Mouse (Mus musculus) gastrocnemius, adult 2 months (tissue): Measurements from ENCODE around the gene Tph2. TPM values are rescaled to one million over a fixed set of nuclear protein-coding genes. Genes with fewer than 3 reads are reported as not detected.

ENCODE experiments used
- DNase-seq: peaks from one replicate; pipeline ENCODE4 v3.0.0; 2022
- H3K27ac ChIP-seq: fragments of 200-600 bp; 2 replicates; pipeline ENCODE4 v1.8.1; 2022; ENCODE audit warnings: mild to moderate bottlenecking
- H3K4me3 ChIP-seq: fragments of 200-600 bp; 2 replicates; pipeline ENCODE4 v1.8.1; 2022; ENCODE audit warnings: mild to moderate bottlenecking, moderate library complexity
- CTCF ChIP-seq: fragments of 200-600 bp; IDR thresholded peaks from 2 replicates; pipeline ENCODE4 v1.8.1; 2022; ENCODE audit warnings: antibody characterized with exemption, mild to moderate bottlenecking, moderate library complexity
- intact Hi-C: fragments of 180-260 bp; cut with DNase I; formaldehyde crosslinking; loops from one replicate; pipeline ENCODE4 v1.15.1; 2025
- total RNA-seq, 2 experiments: library from RNA; stranded (reverse); gene quantifications; 2 replicates each; pipeline ENCODE4 v1.2.3; 2021

Tph2 gene
- total RNA-seq, 2 experiments from 2014 or later, result not detected

GRCm38 (mm10) chr10:115107666-115108540, 76.9 kb downstream of the Tph2 start:
- no peak for TF ChIP-seq CTCF
- DNase-seq, result no peak
- intact Hi-C loops, result no loop called here
- Histone ChIP-seq H3K27ac (no peak overlapping the region), H3K4me3 (no peak overlapping the region)

GRCm38 (mm10) chr10:115104175-115104574, 80.6 kb downstream of the Tph2 start:
- DNase-seq, result peak; percentile 38
- Histone ChIP-seq H3K4me3 (no peak overlapping the region), H3K27ac (no peak overlapping the region)
- intact Hi-C loops, result no loop called here
- TF ChIP-seq CTCF, result no peak

GRCm38 (mm10) chr10:115099890-115100580, 84.8 kb downstream of the Tph2 start:
- Histone ChIP-seq H3K27ac (no peak overlapping the region), H3K4me3 (no peak overlapping the region)
- peak; percentile 69 for DNase-seq
- no peak for TF ChIP-seq CTCF
- intact Hi-C loops, result loop anchor here (5.0 kb wide), 1 partner anchor 643 kb away; no protein-coding TSS in a partner anchor

- intact Hi-C loops, result loop anchor here (5.0 kb wide), 1 partner anchor 640 kb away; no protein-coding TSS in a partner anchor
These were observed 87.7 kb downstream of the Tph2 start for GRCm38 (mm10) chr10:115097163-115097562.

GRCm38 (mm10) chr10:115096191-115096590, 88.6 kb downstream of the Tph2 start:
- DNase-seq, result no peak
- H3K27ac ChIP-seq, result no peak overlapping the region
- intact Hi-C loops, result loop anchor here (5.0 kb wide), 1 partner anchor 639 kb away; no protein-coding TSS in a partner anchor
- TF ChIP-seq CTCF, result no peak
- no peak overlapping the region for H3K4me3 ChIP-seq

More at GRCm38 (mm10) chr10:115097163-115097562, 87.7 kb downstream of the Tph2 start:
- peak; percentile 73 for TF ChIP-seq CTCF
- H3K4me3 ChIP-seq, result no peak overlapping the region
- peak; percentile 26 for DNase-seq
- no peak overlapping the region for H3K27ac ChIP-seq

- TF ChIP-seq CTCF, result no peak
- intact Hi-C loops, result no loop called here
- Histone ChIP-seq H3K4me3 (no peak overlapping the region), H3K27ac (no peak overlapping the region)
- DNase-seq, result no peak
These were observed 106.6 kb downstream of the Tph2 start for GRCm38 (mm10) chr10:115078232-115078631.

GRCm38 (mm10) chr10:115069123-115069911, 115.5 kb downstream of the Tph2 start:
- Histone ChIP-seq H3K4me3 (no peak overlapping the region), H3K27ac (no peak overlapping the region)
- DNase-seq, result no peak
- intact Hi-C loops, result no loop called here
- TF ChIP-seq CTCF, result no peak

GRCm38 (mm10) chr10:115063936-115064335, 120.9 kb downstream of the Tph2 start:
- intact Hi-C loops, result no loop called here
- Histone ChIP-seq H3K27ac (no peak overlapping the region), H3K4me3 (no peak overlapping the region)
- no peak for TF ChIP-seq CTCF
- no peak for DNase-seq

GRCm38 (mm10) chr10:115061498-115061897, 123.3 kb downstream of the Tph2 start:
- Histone ChIP-seq H3K4me3 (no peak overlapping the region), H3K27ac (no peak overlapping the region)
- TF ChIP-seq CTCF, result no peak
- intact Hi-C loops, result no loop called here
- no peak for DNase-seq

- Histone ChIP-seq H3K4me3 (no peak overlapping the region), H3K27ac (no peak overlapping the region)
- TF ChIP-seq CTCF, result no peak
- intact Hi-C loops, result no loop called here
- no peak for DNase-seq
These were observed 124.1 kb downstream of the Tph2 start for GRCm38 (mm10) chr10:115060759-115061158.

GRCm38 (mm10) chr10:115051602-115052001, 133.2 kb downstream of the Tph2 start:
- peak; percentile 22 for TF ChIP-seq CTCF
- H3K4me3 ChIP-seq, result no peak overlapping the region
- no peak for DNase-seq
- intact Hi-C loops, result no loop called here
- no peak overlapping the region for H3K27ac ChIP-seq

GRCm38 (mm10) chr10:115050674-115051073, 134.1 kb downstream of the Tph2 start:
- H3K4me3 ChIP-seq, result no peak overlapping the region
- intact Hi-C loops, result no loop called here
- no peak for TF ChIP-seq CTCF
- DNase-seq, result no peak
- H3K27ac ChIP-seq, result no peak overlapping the region
